Mouse (Mus musculus) MEL (cell line): ENCODE data around the gene Rbpj.

Experiments used
- BHLHE40 ChIP-seq: IDR thresholded peaks from 2 replicates; pipeline ENCODE4 v1.6.1; 2012; ENCODE audit warnings: low read depth, mild to moderate bottlenecking, inconsistent platforms, low read length, improper control_type of control experiment, borderline replicate concordance
- CTCF ChIP-seq, 3 experiments: IDR thresholded peaks in 2 of 3; conservative IDR thresholded peaks in 1 of 3; 2 replicates each; pipeline ENCODE4 v1.5.1; 2011 to 2012; ENCODE audit warnings: low read length in 3 of 3, low read depth in 2 of 3, mild to moderate bottlenecking in 2 of 3, improper control_type of control experiment in 1 of 3, inconsistent platforms in 1 of 3, mixed read lengths in 1 of 3, moderate library complexity in 1 of 3; ENCODE audit not compliant: control insufficient read depth in 1 of 3, insufficient read depth in 1 of 3, poor library complexity in 1 of 3, severe bottlenecking in 1 of 3
- EP300 ChIP-seq, 2 experiments: IDR thresholded peaks; 2 replicates each; pipeline ENCODE4 v1.6.1; 2011; ENCODE audit warnings: improper control_type of control experiment in 2 of 2, low read length in 2 of 2, low read depth in 1 of 2, mild to moderate bottlenecking in 1 of 2
- GABPA ChIP-seq: IDR thresholded peaks from 2 replicates; pipeline ENCODE4 v1.6.1; 2012; ENCODE audit warnings: low read depth, mild to moderate bottlenecking, inconsistent platforms, low read length, improper control_type of control experiment, moderate library complexity
- JUND ChIP-seq: IDR thresholded peaks from 2 replicates; pipeline ENCODE4 v1.6.1; 2011; ENCODE audit warnings: low read depth, mild to moderate bottlenecking, improper control_type of control experiment, low read length
- KAT2A ChIP-seq: conservative IDR thresholded peaks from 2 replicates; pipeline ENCODE4 v1.6.1; 2012; ENCODE audit warnings: low read depth, low read length, improper control_type of control experiment, inconsistent platforms
- MAX ChIP-seq: IDR thresholded peaks from 2 replicates; pipeline ENCODE4 v1.6.1; 2011; ENCODE audit warnings: low read length, improper control_type of control experiment
- MEF2A ChIP-seq: IDR thresholded peaks from 2 replicates; pipeline ENCODE4 v1.6.1; 2014; ENCODE audit warnings: low read depth, mild to moderate bottlenecking, inconsistent platforms, low read length, improper control_type of control experiment; ENCODE audit not compliant: poor library complexity, insufficient replicate concordance, severe bottlenecking; ENCODE audit errors: extremely low read depth
- MYC ChIP-seq: IDR thresholded peaks from 2 replicates; pipeline ENCODE4 v1.6.1; 2011; ENCODE audit warnings: low read depth, mild to moderate bottlenecking, low read length, improper control_type of control experiment, moderate library complexity
- POLR2A ChIP-seq, 2 experiments: IDR thresholded peaks; 2 replicates each; pipeline ENCODE4 v1.6.1; 2011 to 2012; ENCODE audit warnings: low read length in 2 of 2, mild to moderate bottlenecking in 2 of 2, control low read depth in 1 of 2, improper control_type of control experiment in 1 of 2, low read depth in 1 of 2, moderate library complexity in 1 of 2; ENCODE audit not compliant: control insufficient read depth in 1 of 2, insufficient read depth in 1 of 2, poor library complexity in 1 of 2
- RAD21 ChIP-seq: IDR thresholded peaks from 2 replicates; pipeline ENCODE4 v1.6.1; 2011; ENCODE audit warnings: mild to moderate bottlenecking, low read depth, low read length, improper control_type of control experiment
- SIN3A ChIP-seq: IDR thresholded peaks from 2 replicates; pipeline ENCODE4 v1.6.1; 2012; ENCODE audit warnings: low read length, improper control_type of control experiment, inconsistent platforms
- TCF12 ChIP-seq: IDR thresholded peaks from 2 replicates; pipeline ENCODE4 v1.6.1; 2014; ENCODE audit warnings: low read depth, mild to moderate bottlenecking, inconsistent platforms, low read length, improper control_type of control experiment, moderate library complexity
- ZKSCAN1 ChIP-seq: IDR thresholded peaks from 2 replicates; pipeline ENCODE4 v1.6.1; 2012; ENCODE audit warnings: low read depth, mild to moderate bottlenecking, inconsistent platforms, low read length, improper control_type of control experiment, moderate library complexity

GRCm38 (mm10) chr5:53551910-53552309, 86.0 kb downstream of the Rbpj start:
- TF ChIP-seq EP300 (IDR thresholded peaks at IDR 0.05; ENCODE audit: low read depth in 1 of 2, low read length in 2 of 2) (no peak), POLR2A (IDR thresholded peaks at IDR 0.05; ENCODE audit: control insufficient read depth in 1 of 2, insufficient read depth in 1 of 2, low read depth in 1 of 2, low read length in 2 of 2, poor library complexity in 1 of 2) (no peak), BHLHE40 (no peak), KAT2A (no peak), CTCF (IDR thresholded peaks at IDR 0.05 in 2 of 3, conservative IDR thresholded peaks at IDR 0.05 in 1 of 3; ENCODE audit: control insufficient read depth in 1 of 3, insufficient read depth in 1 of 3, low read depth in 2 of 3, low read length in 3 of 3, poor library complexity in 1 of 3, severe bottlenecking in 1 of 3) (no peak), MYC (no peak), SIN3A (no peak), RAD21 (no peak), TCF12 (no peak), GABPA (no peak), JUND (no peak), MEF2A (no peak), MAX (no peak), ZKSCAN1 (no peak)
